Mouse (Mus musculus) layer of hippocampus, adult 8-10 months (tissue): Measurements from ENCODE around the gene Slc7a14. TPM values are rescaled to one million over a fixed set of nuclear protein-coding genes. Genes with fewer than 3 reads are reported as not detected.
"Not testable (repeated sequence)": the region's sequence is repeated elsewhere in the genome, so short reads cannot be mapped to it uniquely, and the experiment has no call there.

Experiments
- DNase-seq, 2 experiments: peaks; one replicate each; pipeline ENCODE4 v3.0.0; 2022; ENCODE audit warnings: low spot score in 2 of 2
- total RNA-seq, 4 experiments: library from RNA; stranded (reverse); gene quantifications; 2 replicates each; pipeline ENCODE4 v1.2.4; 2022

Gene Slc7a14
- total RNA-seq, result 10 to 100 TPM; 76.7 to 94.1 (median 87.1) TPM

DNA sequence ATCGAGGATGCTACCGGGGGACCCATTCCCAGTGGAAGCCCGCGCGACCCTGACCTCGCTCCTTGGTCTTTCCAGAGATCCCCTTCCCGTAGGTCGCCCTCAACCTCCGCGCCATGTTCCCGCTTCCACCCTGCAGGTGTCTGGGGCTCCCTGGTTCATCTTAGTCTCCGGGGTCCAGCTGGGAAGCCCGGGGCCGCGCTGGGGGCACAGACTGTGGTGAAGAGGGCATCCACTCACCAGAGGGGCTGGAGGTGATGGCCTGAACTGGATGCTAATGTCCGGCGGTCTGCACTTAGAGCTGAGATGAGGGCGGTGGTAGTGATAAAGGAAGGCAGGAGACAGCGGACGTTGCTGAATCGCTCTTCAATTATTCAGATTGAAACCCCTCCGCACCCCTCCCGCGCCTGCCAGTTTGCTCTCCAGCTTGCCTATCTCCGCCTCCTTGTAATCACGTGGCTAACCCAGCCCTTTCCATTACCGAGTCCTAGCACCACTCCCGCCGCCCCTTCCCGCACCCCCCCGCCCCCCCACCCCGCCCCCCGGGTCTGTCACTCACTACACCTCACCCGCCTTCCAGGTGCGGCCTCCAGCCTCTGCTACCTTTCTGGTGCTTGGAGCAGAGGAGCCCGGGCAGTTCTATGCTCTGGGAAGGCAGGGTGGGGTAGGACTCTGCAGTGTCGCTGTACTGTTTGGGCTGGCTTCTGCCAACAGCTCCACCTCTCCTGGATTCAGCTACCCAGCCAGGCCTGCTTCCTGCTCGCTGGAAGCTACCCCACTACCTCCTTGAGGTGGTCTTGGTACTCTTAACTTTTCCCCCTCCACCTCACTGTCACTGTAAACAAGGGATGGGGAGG, at the start of gene Slc7a14:
Gene Slc7a14, minus strand, starts transcription at position 445 of the 854 bp plus-strand sequence.
- DNase-seq, result peak; percentile 76 to 77

DNA sequence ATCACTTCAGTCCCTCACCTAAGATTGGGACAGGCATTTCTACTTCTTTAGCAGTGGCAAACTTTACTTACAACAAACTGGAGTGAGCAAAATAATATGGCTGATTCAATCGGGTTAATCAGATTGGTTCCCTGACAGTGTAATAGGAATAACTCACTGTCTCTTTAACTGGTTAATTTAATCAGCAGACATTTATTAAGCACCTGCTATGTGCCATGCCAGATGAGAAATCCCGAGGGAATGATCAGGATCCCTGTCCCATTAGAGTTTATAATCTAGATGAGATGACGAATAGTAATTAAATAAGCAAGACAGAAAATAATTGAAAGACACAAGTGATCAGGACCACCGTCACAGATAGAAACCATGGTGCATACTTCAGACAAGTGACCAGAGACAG, 36.4 kb upstream of the Slc7a14 start:
- no peak for DNase-seq

DNA sequence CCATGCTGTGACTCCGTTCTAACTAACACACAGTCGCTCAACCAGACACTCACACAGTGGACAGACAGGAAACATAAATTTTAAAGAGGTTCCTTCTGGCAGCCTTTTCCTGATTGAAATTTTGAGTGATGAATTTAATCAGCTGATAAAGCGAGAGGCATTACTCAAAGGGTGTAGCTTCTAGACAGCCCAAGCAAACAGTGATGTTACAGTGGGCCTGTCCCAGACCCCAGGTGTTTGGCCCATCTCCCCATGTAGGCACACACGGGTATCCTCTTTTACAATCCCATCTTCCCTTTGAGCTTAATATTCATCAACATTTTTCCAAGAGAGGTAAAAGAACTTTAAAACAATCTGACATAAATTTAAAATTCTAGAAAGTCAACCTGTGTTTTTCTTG, 35.6 kb upstream of the Slc7a14 start:
- no peak for DNase-seq

DNA sequence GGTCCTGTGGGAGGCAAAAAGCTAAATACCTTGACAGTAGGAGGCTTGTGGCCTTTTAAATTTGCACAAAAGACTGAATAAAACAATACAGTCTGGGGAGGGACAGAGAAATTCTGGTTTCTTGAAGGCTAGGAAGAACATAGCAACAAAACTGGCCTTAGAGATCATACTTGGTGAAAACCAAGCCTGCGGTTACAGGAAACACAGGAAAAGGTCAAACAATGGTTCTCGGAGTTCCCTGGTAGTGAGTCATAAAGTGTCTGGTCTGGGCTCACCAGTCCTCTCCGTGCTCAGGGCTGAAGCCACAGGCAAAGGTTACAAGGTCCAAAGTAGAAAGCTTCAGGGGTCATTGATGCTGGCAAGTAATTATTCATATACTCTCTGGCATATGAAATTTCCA, 29.1 kb upstream of the Slc7a14 start:
- no peak for DNase-seq

DNA sequence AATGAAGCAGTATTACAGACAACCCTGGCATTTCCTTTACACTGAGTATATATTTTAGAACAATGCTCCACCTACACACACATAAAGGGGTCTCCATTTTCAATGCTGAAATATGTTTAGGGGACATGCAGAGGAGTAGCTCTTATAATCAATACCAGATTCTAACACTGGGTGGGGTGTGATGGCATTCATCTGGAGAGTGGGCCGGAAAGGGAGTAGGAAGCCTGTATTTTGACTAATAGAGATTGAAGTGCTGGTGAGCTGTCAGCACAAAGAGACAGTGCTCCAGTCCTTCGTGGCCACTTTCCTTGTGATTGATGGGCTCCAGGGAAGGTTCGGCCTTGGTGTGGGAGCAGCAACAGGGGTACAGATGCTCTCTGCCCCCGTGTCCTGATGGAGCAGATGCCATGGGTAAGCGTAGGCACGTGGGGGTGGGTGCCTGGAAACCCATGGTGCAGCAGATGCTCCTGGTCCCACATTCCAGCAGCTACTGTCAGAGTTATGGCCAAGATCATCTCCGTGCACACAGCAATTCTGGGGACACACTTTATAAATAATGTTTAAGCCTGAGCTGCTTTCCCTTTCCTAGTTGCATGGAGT, 18.2 kb upstream of the Slc7a14 start:
- DNase-seq, result peak; percentile 77 to 80

DNA sequence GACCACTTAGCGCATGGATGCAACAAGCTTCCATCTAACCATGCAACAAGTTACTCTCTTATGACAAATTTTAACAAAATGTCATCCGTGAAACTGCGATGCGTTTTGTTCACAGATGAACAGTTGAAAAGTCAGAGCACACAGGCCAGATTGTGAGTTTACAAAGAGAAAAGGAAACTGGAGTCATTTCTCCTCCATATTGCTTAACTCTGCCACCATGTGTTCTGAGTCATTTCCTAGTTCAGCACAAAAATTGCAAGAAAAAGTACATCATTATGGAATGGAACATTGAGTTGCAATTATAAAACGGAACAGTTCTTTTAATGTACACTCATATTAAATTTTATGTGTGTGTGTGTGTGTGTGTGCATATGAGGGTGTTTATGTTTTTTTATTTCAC, 17.6 kb upstream of the Slc7a14 start:
- no peak for DNase-seq

DNA sequence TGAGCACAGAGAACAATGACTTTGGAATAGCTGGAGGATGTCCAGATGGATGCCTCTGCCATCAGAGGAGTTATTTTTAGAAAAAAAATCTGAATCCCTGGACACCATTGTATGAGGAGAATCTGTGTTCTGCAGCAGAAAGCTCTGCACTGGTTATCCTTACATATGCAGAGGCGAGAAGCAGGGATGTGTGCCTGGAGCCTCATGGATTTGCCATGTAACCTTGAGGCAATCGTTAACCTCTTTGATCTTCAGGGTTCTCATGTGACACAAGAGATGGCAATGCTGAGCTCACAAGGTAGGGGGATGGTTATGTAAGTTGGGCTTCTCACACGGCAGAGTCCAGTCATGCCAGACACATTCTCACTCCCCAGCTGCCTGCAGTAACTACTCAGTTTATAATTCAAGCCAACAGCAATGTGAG, 14.1 kb upstream of the Slc7a14 start:
- DNase-seq, result peak; percentile 22 to 31

DNA sequence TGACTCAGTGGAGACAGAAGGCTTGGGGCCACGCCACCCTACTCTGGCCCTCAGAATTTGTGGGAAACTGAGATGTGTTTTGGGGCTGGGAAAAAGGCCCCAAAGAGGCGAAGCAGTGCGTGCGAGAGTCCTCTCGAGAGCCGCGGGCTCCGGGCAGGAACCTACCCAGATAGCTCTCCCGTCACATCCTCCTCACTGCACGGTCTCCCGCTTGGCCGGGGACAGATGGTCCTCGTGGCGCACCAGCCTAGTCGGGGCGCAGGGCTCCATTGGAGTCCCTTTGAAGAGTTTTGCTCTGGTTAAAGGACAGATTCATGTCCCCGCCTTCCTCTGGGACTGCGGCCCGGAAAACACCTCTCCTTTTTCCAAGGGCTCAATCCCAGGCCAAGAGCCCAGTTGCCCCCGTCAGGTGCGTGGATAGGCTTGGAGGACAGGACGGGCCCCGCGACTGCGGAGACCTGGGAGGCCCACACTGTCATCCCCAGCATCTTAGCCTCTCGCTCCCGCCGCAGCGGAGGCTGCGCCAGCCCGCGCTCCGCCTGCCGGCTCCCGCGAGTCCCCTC, 726 bp downstream of the Slc7a14 start:
- peak; percentile 23 to 43 for DNase-seq

DNA sequence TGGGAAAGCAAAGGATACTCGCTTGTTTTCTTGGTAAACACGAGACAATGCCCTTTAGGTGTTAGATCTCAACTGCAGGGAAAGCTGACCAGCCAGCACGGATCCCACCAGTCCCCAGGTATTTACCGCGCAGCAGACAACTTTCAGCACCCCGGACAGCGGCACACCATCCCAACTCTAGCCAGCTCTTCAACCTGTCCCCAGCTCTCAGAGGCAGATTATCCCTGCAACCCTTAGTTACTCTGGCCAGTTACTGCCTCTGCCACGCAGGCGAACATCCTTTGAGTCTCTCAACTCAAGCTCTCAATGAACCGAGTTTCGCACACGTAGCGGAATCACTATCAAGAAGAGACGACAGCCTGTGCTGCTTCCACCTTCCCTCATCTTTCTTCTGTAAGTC, 1.3 kb downstream of the Slc7a14 start:
- DNase-seq, result peak in 1 of 2 experiments; percentile 14

DNA sequence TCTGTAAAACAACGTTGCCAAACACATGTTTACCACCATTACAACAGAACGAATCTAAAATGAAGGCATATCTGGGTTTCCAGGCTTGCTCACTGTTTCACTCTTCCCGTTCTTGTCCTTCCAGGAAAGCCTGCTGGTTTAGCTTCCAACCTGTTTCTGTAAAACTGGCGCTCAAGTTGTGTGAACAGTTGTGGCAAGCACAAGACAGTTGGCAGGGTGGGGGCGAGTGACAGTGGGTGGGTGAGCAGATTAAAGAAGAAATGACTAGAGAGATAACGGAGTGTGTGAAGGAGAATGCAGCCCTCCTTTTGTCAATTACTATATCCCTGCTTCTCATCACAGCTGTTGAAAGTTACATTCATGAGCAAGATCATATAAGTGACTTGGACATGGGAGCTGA, 2.2 kb downstream of the Slc7a14 start:
- peak; percentile 70 to 74 for DNase-seq

DNA sequence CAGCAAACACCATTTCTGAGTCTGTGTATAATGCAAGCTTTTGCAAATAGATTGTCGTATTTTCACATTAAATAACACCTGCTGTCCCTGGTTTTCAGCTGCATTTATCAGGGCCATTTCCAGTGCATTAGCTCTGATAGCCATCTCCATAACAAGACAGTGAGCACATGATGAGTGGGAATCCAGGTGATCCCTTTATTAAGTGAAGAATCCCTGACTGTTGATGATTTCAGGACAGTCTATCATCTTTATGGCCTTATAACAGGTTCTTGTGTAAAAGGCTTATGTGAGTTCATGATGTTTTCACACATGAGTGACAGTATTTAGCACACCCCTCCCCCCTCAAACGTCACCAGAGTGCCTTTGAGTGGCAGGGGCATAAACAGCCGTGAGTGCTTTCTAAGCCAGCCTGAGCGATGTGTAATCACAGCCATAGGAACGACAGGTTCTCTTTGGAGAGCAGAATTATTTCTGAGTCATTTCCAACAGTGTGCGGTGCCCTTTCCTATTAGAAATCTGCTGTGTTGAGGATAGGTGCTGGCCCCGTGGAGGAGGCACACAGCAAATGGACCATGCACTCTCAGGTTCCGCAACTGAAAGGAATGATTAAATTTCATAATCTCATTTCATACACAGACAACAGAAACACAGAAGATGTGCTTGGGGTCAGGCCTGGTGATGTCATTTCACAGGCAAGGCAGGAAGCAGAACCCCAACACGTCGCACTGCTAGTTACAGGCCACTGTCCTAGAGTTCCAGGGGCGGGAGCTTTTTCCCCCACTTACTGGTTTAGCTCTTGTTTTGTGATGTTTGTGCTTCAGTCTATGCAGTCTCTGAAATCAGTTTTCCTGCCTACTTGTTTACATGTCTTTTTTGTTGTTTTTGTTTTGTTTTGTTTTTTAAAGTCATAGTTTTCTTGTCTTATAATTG, 18.2 kb downstream of the Slc7a14 start:
- DNase-seq, result no peak

DNA sequence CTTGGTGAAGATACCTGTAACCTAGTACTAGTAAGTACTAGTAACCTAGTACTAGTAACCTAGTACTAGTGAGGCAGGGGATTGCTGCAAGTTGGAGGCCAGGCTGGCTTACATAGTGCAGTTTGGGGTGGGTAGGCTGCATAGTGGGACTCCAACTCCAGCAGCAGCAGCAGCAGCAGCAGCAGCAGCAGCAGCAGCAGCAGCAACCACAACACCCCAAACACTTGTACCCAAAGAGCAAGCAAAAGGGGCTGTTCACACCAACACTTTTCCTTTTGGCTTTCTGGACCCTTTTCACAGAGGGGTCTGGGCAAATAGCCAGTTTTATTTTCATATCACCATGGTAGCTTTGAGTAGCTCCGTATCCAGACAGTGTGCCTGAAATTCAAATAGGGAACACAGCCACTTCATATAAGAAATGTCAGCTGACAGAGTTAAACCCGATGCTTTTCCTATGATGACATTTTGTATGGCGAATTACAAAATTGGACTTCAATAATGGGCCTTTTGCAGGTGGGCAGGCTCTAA, 22.7 kb downstream of the Slc7a14 start:
- no peak for DNase-seq

DNA sequence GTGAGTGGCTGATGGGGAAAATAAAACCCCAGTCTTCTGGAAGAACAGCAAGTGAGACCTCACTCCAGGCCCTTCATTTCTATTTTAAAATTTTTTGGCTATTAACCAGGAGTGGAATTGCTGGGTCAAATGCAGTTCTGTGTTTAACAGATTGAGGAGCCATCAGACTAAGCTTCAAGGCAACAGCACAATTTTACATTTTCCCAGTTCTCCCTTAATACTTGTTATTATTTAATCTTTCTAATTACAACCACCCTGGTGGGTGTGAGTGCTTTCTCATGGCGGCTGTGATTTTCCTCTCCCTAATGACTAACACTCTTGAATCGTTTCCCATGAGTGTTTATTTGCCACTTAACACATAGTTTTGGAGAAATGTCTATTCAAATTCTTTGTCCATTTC, 29.1 kb downstream of the Slc7a14 start:
- no peak for DNase-seq

DNA sequence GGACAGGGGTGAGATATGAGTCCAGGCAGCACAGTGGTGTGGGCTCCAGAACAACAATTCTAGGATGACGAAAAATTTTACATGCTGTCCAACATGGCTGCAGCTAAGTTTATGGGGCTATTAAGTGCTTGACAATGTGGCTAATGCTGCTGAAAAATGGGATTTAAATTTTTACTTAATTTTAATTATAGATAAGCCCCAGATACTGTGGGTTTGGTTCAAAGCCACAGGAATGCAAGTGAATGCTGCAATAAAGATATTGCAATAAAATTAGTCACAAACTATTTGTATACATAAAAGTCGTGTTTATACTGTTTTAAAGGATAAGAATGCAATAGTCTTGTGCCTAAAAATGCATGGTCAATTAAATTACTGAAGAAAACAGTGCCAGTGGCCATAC, 35.3 kb downstream of the Slc7a14 start:
- no peak for DNase-seq

DNA sequence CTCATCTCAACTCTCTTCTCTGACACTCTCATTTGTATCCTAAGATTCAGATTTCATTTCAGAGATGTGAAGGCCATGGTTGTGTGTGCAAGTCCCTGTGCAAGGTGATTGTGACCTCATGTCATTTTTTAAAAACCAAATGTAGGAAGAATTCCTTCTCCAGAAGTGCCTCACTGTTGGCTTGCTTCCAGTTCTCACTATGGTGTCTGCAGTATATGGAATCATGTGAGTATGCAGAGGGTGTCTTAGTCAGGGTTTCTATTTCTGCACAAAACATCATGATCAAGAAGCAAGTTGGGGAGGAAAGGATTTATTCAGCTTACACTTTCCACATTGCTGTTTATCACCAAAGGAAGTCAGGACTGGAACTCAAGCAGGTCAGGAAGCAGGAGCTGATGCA, 36.9 kb downstream of the Slc7a14 start:
- not testable (repeated sequence) for DNase-seq

DNA sequence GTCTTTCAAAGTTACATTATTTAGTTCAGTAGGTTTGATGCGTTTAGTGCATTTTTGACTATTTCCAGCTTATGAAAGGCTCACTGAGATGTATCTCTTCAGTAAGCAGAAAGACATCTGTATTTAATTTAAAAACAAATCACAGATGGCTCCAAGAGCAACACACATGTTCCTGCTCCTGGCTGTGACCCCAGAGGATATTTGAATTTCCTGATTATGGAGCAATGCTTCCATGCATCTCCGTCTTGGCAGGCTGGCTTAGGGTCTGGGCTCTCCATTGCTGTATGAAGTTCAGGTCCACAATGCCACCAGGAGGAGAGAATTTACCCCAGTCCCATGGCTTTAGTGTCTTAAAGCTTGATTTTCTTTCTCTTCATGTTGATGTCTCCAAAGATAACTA, 37.5 kb downstream of the Slc7a14 start:
- no peak for DNase-seq

DNA sequence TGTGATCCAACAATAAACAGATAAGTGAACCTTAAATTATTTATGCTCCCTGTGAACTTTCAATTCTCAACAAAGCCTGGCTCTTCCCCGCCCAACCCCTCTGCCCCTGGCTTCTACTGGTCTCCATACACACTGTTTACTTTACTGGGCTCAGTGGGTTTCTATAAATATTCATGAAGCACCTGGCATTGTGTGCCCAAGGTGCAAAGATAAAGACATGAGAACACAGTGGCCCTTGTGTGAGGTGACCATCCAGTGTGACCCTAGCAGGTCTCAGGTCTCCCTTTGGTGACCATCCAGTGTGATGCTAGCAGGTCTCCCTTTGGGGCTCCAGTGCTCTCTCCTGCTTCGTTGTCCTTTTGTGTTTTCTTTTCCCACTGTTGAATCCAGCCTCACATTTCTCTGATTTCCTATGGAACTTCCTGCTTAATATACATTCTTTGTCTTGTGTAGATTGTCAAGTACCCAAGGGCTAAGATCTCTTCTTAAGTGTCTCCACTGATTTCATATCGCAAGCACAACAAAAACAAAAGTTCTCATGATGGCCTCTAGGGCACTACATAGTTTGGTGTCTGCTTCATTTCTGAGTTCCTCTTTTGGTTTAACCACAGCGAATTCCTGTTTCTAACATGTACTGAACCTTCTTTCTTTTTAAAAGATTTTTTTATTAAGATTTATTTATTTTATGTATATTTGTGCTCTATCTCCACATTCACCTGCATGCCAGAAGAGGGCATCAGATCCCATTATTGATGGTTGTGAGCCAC, 40.4 kb downstream of the Slc7a14 start:
- no peak for DNase-seq

DNA sequence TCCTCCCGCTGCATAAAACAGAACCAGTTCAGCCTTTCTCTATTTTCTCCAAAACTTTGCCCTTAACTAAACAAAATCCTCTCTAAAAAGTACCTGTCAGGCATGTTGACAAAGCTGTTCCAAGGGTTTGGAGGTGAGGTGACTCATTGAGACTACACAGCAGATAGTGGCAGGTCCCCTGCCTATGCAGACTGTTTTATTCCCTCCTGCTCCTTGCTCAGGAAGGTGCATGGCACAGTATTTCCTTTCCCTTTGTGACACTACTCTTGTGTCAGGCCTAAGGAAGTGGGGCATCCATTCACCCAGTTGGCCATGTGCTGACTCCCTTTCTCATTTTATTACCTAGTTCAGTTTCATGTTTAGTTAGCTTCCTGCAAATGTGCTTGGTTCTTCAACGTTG, 42.3 kb downstream of the Slc7a14 start:
- no peak for DNase-seq

DNA sequence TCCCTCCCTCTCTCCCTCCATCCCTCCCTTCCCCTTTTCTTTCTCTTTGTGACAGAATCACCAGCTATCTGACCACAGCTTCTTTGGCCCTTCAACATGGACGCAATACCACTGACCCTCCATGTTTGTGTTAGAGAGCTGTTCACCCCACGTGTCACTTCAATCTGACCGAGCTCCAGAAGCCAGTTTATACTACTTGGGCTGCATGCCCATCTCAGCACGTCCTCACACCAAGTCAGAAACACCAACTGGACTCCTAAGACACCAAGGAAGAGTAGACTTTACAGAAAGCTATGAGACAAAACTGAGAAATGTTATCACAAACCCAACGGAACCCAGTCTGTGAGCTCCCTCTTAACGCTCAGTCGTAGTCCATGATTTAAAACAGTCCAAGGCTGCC, 43.2 kb downstream of the Slc7a14 start:
- no peak for DNase-seq

DNA sequence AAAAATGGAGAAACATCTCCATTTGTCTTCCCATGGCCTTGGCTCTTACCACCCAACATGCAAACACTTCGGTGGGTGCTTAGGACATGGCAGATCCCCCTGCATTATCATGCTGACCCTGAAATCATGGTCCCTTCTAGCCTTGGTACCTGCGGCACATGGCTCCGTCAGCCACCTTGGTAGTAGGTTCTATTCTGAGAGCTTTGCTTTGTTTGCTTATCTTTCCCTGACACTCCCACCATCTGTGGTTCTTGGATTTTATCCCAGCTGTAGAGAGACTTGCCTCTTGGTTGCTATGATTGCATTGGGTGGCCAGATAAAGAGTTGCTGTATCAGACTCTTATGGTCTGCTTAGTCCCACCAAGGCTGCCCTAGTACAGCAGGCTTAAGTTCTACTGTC, 46.6 kb downstream of the Slc7a14 start:
- peak; percentile 32 to 34 for DNase-seq
